Mouse (Mus musculus) heart, adult 2 months (tissue): Measurements from ENCODE around the gene Cdyl.

Experiments used
- CTCF ChIP-seq: fragments of 200-600 bp; IDR thresholded peaks from 2 replicates; pipeline ENCODE4 v1.8.1; 2022; ENCODE audit warnings: antibody characterized with exemption, mild to moderate bottlenecking, moderate library complexity
- EP300 ChIP-seq: fragments of 200-500 bp; IDR thresholded peaks from 2 replicates; pipeline ENCODE4 v1.6.1; 2011; ENCODE audit warnings: low read depth, low read length, control low read depth; ENCODE audit not compliant: insufficient read depth
- POLR2A ChIP-seq: fragments of 200-500 bp; IDR thresholded peaks from 2 replicates; pipeline ENCODE4 v1.6.1; 2011; ENCODE audit warnings: mild to moderate bottlenecking, low read depth, low read length, control low read depth; ENCODE audit not compliant: insufficient read depth

- TF ChIP-seq EP300 = no peak
- TF ChIP-seq CTCF = no peak
- TF ChIP-seq POLR2A = no peak
Measured at GRCm38 (mm10) chr13:35848694-35849093, 189.1 kb downstream of the Cdyl start.
